Mouse (Mus musculus) cortical plate, adult 2 months (tissue): ENCODE results near the gene Crocc2.

Experiments used
- CTCF ChIP-seq: fragments of 200-500 bp; IDR thresholded peaks from 2 replicates; pipeline ENCODE4 v1.5.1; 2011; ENCODE audit warnings: mild to moderate bottlenecking, control low read depth, low read length; ENCODE audit not compliant: insufficient read depth; ENCODE audit errors: extremely low read depth
- POLR2A ChIP-seq: fragments of 200-500 bp; IDR thresholded peaks from 2 replicates; pipeline ENCODE4 v1.6.1; 2011; ENCODE audit warnings: mild to moderate bottlenecking, low read length, control low read depth; ENCODE audit not compliant: insufficient read depth; ENCODE audit errors: extremely low read depth

DNA sequence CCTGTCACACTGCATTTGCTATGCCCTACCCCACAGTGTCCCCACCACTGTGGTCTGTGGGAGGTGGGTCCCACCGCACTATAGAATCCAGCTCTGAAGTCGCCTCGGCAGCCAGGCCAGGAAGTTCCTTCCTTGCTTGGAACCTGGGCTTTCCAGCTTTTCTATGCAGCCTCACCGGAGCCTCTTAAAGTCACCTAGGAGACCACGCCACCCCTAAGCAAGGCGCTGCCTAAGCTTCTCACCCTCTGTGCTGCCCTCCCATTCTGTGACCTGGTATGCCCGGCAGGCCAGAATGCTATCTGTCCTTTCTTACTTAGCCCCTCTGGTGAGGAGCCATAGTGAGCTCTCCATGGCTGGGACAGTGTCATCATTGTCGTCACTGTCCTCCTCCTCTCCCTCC, 7.2 kb upstream of the Crocc2 start:
- TF ChIP-seq CTCF (no peak), POLR2A (no peak)
